8 mouse cellular contexts compared by ENCODE assay signal in genomic region chr5:144727119-144727518, GRCm38 (mm10). TPM values are rescaled to one million over a fixed set of nuclear protein-coding genes. Genes with fewer than 3 reads are reported as not detected.
A peak's percentile ranks its signal among the peaks of the same experiment; 100 is the strongest.
DNase-seq lines count a peak whose midpoint lies in the region; ATAC-seq and TF ChIP-seq lines count a peak whose summit lies in the region.

No protein-coding gene starts in this region.

- no peak overlapping the region for H3K4me3 ChIP-seq in CH12.LX (replicated peaks in 1 of 3; ENCODE audit: low read depth in 2 of 3, low read length in 2 of 3, poor library complexity in 1 of 3)
- no peak overlapping the region for H3K4me3 ChIP-seq in cortical plate, adult 2 months (ENCODE audit: insufficient read depth, low read length)

- peak; percentile 77 for TF ChIP-seq CTCF in CH12.LX (conservative IDR thresholded peaks at IDR 0.05 in 1 of 2, IDR thresholded peaks at IDR 0.05 in 1 of 2; ENCODE audit: low read depth in 2 of 2, low read length in 2 of 2)
- peak; percentile 85 for TF ChIP-seq CTCF in cortical plate, adult 2 months (IDR thresholded peaks at IDR 0.05; ENCODE audit: extremely low read depth, insufficient read depth, low read length)

- in situ Hi-C loops in CH12.LX (cut with MboI; ENCODE audit: low pct_ligation_motif_present, low pct_unique_long_range_greater_than_20kb, low sequenced_read_pairs): loop anchor here (25.0 kb wide), 2 partner anchors 515 to 690 kb away; partner anchors contain the start of genes Ocm and Tecpr1

- no peaks in the 10 kb centered on the region for H3K79me2 ChIP-seq in CH12.LX (replicated peaks; ENCODE audit: control insufficient read depth, extremely low read depth, insufficient read depth, poor library complexity, severe bottlenecking)

- H3K9me3 ChIP-seq in CH12.LX (replicated peaks; ENCODE audit: low read length): no peaks in the 10 kb centered on the region

- H3K4me1 ChIP-seq in CH12.LX (ENCODE audit: control insufficient read depth in 1 of 2, insufficient read depth in 2 of 2): no peaks in the 10 kb centered on the region
- no peaks in the 10 kb centered on the region for H3K4me1 ChIP-seq in cortical plate, adult 2 months (ENCODE audit: control insufficient read depth, insufficient read depth, low read length)

- no peak overlapping the region for H3K4me2 ChIP-seq in CH12.LX (ENCODE audit: insufficient read depth, low read depth, poor library complexity, severe bottlenecking)

- peaks cover 13% of the 10 kb centered on the region for H3K27me3 ChIP-seq in CH12.LX (replicated peaks)

- TF ChIP-seq POLR2A in CH12.LX (IDR thresholded peaks at IDR 0.05; ENCODE audit: low read depth, low read length): no peak
- no peak for TF ChIP-seq POLR2A in cortical plate, adult 2 months (IDR thresholded peaks at IDR 0.05; ENCODE audit: extremely low read depth, insufficient read depth, low read length)

- no peak overlapping the region for H3K27ac ChIP-seq in CH12.LX (ENCODE audit: insufficient read depth, low read depth)
- H3K27ac ChIP-seq in cortical plate, adult 2 months (ENCODE audit: insufficient read depth, low read length): no peak overlapping the region

- ATAC-seq in inflammation-experienced regulatory T-cells, adult 6 months: no peak

- TF ChIP-seq RAD21 in CH12.LX (IDR thresholded peaks at IDR 0.05; ENCODE audit: low read depth, low read length): peak; percentile 69

- peak; percentile 44 for DNase-seq in CH12.LX (ENCODE audit: extremely low read depth)
- DNase-seq in ZHBTc4 (ENCODE audit: low read depth, low spot score): peak; percentile 84
- DNase-seq in gastrocnemius, postnatal 4 days (ENCODE audit: low spot score in 2 of 2): peak; percentile 59 to 73
- DNase-seq in layer of hippocampus, postnatal 25 days (ENCODE audit: extremely low spot score in 1 of 2, low spot score in 1 of 2): peak; percentile 73 to 92
- peak; percentile 73 for DNase-seq in mesoderm, embryonic 11.5 days (ENCODE audit: low read depth, low spot score)
- peak; percentile 50 to 55 for DNase-seq in right cerebral cortex, postnatal 36 days (ENCODE audit: low spot score in 2 of 2)

- no peak for TF ChIP-seq EP300 in CH12.LX (IDR thresholded peaks at IDR 0.05; ENCODE audit: low read length)

- dilution Hi-C loops in CH12.LX (cut with MboI; ENCODE audit: extremely low pct_ligation_motif_present, extremely low pct_unique_long_range_greater_than_20kb, low sequenced_read_pairs): no loop called here

- H3K9ac ChIP-seq in CH12.LX (ENCODE audit: insufficient read depth, low read depth): no peak overlapping the region

- no peaks in the 10 kb centered on the region for H3K36me3 ChIP-seq in CH12.LX (replicated peaks in 1 of 2; ENCODE audit: control insufficient read depth in 1 of 2, insufficient read depth in 1 of 2, low read length in 1 of 2)

TF ChIP-seq in CH12.LX, 34 proteins besides CTCF, POLR2A, EP300 and RAD21:
- TF ChIP-seq MAFK (IDR thresholded peaks at IDR 0.05; ENCODE audit: insufficient replicate concordance, low read length) (no peak), SMC3 (IDR thresholded peaks at IDR 0.05; ENCODE audit: low read depth, low read length) (peak; percentile 77), ZC3H11A (IDR thresholded peaks at IDR 0.05; ENCODE audit: low read depth, low read length) (peak; percentile 24; the same call in 1 of the 2 replicates), ETS1 (conservative IDR thresholded peaks at IDR 0.05; ENCODE audit: low read depth, low read length) (no peak), JUN (IDR thresholded peaks at IDR 0.05; ENCODE audit: insufficient read depth, low read depth, low read length) (no peak)

RNA-seq across cellular contexts. Expression of gene Tmem130, which starts 34.5 kb away (rescaled TPM):
- not detected in 2 replicates for total RNA-seq in CH12.LX (2012; rRNA removed)
- not detected in 2 replicates for total RNA-seq in CH12.LX (2014; rRNA removed)
- 0.20 TPM in 1 of 2 replicates, not detected in the other for polyA plus RNA-seq in CH12.LX (2012; ENCODE audit: insufficient read length, low read depth)
- 117 and 126 TPM in 2 replicates for polyA plus RNA-seq in cortical plate, adult 2 months (2012; rRNA removed)
- under 1 TPM in 1 of 2 experiments, not detected in 1; 0.23 TPM for total RNA-seq in gastrocnemius, postnatal 4 days (2021)
- 100 to 1,000 TPM; 121 to 140 TPM for total RNA-seq in layer of hippocampus, postnatal 25 days (2021)
- polyA plus RNA-seq in inflammation-experienced regulatory T-cells, adult 6 months (2017; shearing (Covaris generic)): not detected

RNA-seq across cellular contexts. Expression of gene Trrap, which starts 40.4 kb away (rescaled TPM):
- total RNA-seq in CH12.LX (2012; rRNA removed): 55.0 and 55.4 TPM in 2 replicates
- total RNA-seq in CH12.LX (2014; rRNA removed): 15.3 and 18.2 TPM in 2 replicates
- polyA plus RNA-seq in CH12.LX (2012; ENCODE audit: insufficient read length, low read depth): 69.7 and 77.0 TPM in 2 replicates
- 159 and 160 TPM in 2 replicates for polyA plus RNA-seq in cortical plate, adult 2 months (2012; rRNA removed)
- total RNA-seq in gastrocnemius, postnatal 4 days (2021): 10 to 100 TPM; 79.4 to 83.9 TPM
- 100 to 1,000 TPM; 144 to 190 TPM for total RNA-seq in layer of hippocampus, postnatal 25 days (2021)
- 10 to 100 TPM; 49.5 to 91.7 (median 64.1) TPM for polyA plus RNA-seq in inflammation-experienced regulatory T-cells, adult 6 months (2017; shearing (Covaris generic))

Comparison
In these comparisons a context has a peak if more than half of its experiments do, and no peak if none do; other contexts are left out.
1. RNA of gene Tmem130, which starts 34.5 kb away (total RNA-seq): 121 to 140 TPM in layer of hippocampus, postnatal 25 days; 0.23 TPM in gastrocnemius, postnatal 4 days and not detected in CH12.LX; every median in the first group is over 10 times any median in the second.
2. Peak in every context shown above with its lines, with median percentiles within 50 percentile points of each other: DNase-seq.